Mouse (Mus musculus): Measurements from ENCODE around the gene Hmbs. TPM values are rescaled to one million over a fixed set of nuclear protein-coding genes. Genes with fewer than 3 reads are reported as not detected.
"Not testable (repeated sequence)": the region's sequence is repeated elsewhere in the genome, so short reads cannot be mapped to it uniquely, and the experiment has no call there.

Hmbs gene
- total RNA-seq, 2 experiments from 2014 or later: 240 to 537 TPM

GRCm38 (mm10) chr9:44326371-44327063, 17.5 kb downstream of the Hmbs start:
- peak; percentile 95 for ATAC-seq (replicated peaks; ENCODE audit: low FRiP score, low TSS enrichment, poor library complexity, severe bottlenecking)

- ATAC-seq (replicated peaks; ENCODE audit: low FRiP score, low TSS enrichment, poor library complexity, severe bottlenecking): no peak
Observed at GRCm38 (mm10) chr9:44325768-44326370, 18.2 kb downstream of the Hmbs start, which contains the start of gene Dpagt1. Gene Dpagt1, plus strand, starts transcription at chr9:44326019.

- not testable (repeated sequence) for ATAC-seq (replicated peaks; ENCODE audit: low FRiP score, low TSS enrichment, poor library complexity, severe bottlenecking)
Observed at GRCm38 (mm10) chr9:44325032-44325767, 18.8 kb downstream of the Hmbs start.

- no peak for ATAC-seq (replicated peaks; ENCODE audit: low FRiP score, low TSS enrichment, poor library complexity, severe bottlenecking)
Observed at GRCm38 (mm10) chr9:44324147-44324546, 19.9 kb downstream of the Hmbs start.

GRCm38 (mm10) chr9:44323656-44324055, 20.4 kb downstream of the Hmbs start:
- ATAC-seq (replicated peaks; ENCODE audit: low FRiP score, low TSS enrichment, poor library complexity, severe bottlenecking): not testable (repeated sequence)

GRCm38 (mm10) chr9:44320799-44321133, 23.3 kb downstream of the Hmbs start:
- no peak for ATAC-seq (replicated peaks; ENCODE audit: low FRiP score, low TSS enrichment, poor library complexity, severe bottlenecking)

- peak; percentile 87 for ATAC-seq (replicated peaks; ENCODE audit: low FRiP score, low TSS enrichment, poor library complexity, severe bottlenecking)
Observed at GRCm38 (mm10) chr9:44319887-44320798, 23.9 kb downstream of the Hmbs start, which contains the start of gene C2cd2l. Gene C2cd2l, minus strand, starts transcription at chr9:44320285.

GRCm38 (mm10) chr9:44319105-44319886, 24.7 kb downstream of the Hmbs start:
- ATAC-seq (replicated peaks; ENCODE audit: low FRiP score, low TSS enrichment, poor library complexity, severe bottlenecking): no peak

- ATAC-seq (replicated peaks; ENCODE audit: low FRiP score, low TSS enrichment, poor library complexity, severe bottlenecking): no peak
Observed at GRCm38 (mm10) chr9:44318826-44319095, 25.3 kb downstream of the Hmbs start.

GRCm38 (mm10) chr9:44318076-44318825, 25.8 kb downstream of the Hmbs start:
- no peak for ATAC-seq (replicated peaks; ENCODE audit: low FRiP score, low TSS enrichment, poor library complexity, severe bottlenecking)

GRCm38 (mm10) chr9:44317452-44317851, 26.6 kb downstream of the Hmbs start:
- no peak for ATAC-seq (replicated peaks; ENCODE audit: low FRiP score, low TSS enrichment, poor library complexity, severe bottlenecking)

- ATAC-seq (replicated peaks; ENCODE audit: low FRiP score, low TSS enrichment, poor library complexity, severe bottlenecking): no peak
Observed at GRCm38 (mm10) chr9:44314910-44315309, 29.1 kb downstream of the Hmbs start.

GRCm38 (mm10) chr9:44314257-44314547, 29.8 kb downstream of the Hmbs start:
- ATAC-seq (replicated peaks; ENCODE audit: low FRiP score, low TSS enrichment, poor library complexity, severe bottlenecking): no peak

- no peak for ATAC-seq (replicated peaks; ENCODE audit: low FRiP score, low TSS enrichment, poor library complexity, severe bottlenecking)
Observed at GRCm38 (mm10) chr9:44313476-44314256, 30.4 kb downstream of the Hmbs start.

GRCm38 (mm10) chr9:44311136-44312134, 32.6 kb downstream of the Hmbs start:
- no peak for ATAC-seq (replicated peaks; ENCODE audit: low FRiP score, low TSS enrichment, poor library complexity, severe bottlenecking)

GRCm38 (mm10) chr9:44310750-44311135, 33.3 kb downstream of the Hmbs start:
- ATAC-seq (replicated peaks; ENCODE audit: low FRiP score, low TSS enrichment, poor library complexity, severe bottlenecking): no peak

GRCm38 (mm10) chr9:44309756-44310155, 34.3 kb downstream of the Hmbs start:
- ATAC-seq (replicated peaks; ENCODE audit: low FRiP score, low TSS enrichment, poor library complexity, severe bottlenecking): no peak
